Mouse (Mus musculus) thymus, postnatal 10 days (tissue): ENCODE results near the gene Krt88.
A peak's percentile ranks its signal among the peaks of the same experiment; 100 is the strongest.

Source experiments
- DNase-seq, 2 experiments: peaks; one replicate each; pipeline ENCODE4 v3.0.0; 2021; ENCODE audit warnings: low spot score in 2 of 2

Krt88 gene

DNA sequence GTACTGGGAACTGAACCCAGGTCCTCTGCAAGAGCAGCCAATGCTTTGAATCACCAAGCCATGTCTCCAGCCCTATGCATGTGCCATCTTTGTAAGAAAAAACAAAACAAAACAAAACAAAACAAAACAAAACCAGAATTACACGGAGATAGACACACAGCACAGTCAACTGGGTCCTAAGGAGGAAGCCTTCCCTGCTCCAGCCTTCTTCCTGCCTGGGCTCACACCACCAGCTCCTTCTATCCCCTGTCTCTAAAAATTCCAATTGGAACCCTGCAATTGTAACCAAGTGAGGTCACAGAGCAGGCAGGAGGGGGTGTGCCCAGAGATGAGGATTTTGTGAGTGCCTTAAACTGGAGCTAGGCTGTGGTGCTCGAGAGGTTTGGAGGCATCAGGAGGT lies at the start of gene Krt88:
Krt88 (plus strand) TSS at position 301 of the 400 bp plus-strand sequence.
- DNase-seq: no peak

- no peak for DNase-seq
These were observed 49.3 kb upstream of the Krt88 start for GRCm38 (mm10) chr15:101398269-101398668.

DNA sequence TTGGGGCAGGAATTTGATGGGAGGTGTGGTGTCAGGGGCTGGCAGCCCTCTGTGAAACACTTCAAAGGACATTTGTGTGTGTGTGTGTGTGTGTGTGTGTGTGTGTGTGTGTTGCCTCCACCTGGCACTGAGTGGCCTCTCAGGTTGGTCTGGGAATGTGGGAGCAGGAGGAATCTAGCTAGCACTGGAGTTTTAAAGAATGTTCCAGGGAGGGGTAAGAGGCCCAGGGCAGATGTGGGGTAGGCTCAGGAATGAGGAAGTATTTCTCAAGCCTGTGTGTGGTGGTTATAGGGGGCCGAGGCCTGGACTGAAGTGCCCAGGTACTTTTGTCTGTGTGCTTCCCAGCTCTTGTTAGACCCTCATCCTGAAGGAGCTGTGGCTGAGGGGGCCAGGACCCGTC lies 36.8 kb upstream of the Krt88 start, which contains the start of gene Krt7:
Krt7 (plus strand) TSS at position 269 of the 400 bp plus-strand sequence.
- DNase-seq: no peak

DNA sequence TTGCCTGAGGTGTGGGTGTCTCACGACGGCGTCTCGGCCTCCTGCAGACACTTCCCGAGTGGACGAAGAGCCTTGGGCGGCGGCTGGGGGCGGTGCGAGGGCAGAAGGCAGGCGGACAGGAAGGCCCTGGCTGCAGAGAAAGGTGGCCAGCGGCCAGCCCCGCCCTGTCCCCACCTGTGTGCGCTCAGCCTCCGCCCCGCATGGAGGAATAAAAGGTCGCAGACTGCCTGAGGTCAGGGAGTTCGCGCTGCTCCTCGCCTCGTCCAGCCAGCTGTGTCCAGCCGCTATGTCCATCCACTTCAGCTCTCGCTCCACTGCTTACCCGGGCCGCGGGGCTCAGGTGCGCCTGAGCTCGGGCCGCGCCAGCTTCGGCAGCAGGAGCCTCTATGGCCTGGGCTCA lies 35.4 kb upstream of the Krt88 start:
- DNase-seq: no peak

- DNase-seq: no peak
These were observed 33.5 kb upstream of the Krt88 start for GRCm38 (mm10) chr15:101413916-101414635.

DNA sequence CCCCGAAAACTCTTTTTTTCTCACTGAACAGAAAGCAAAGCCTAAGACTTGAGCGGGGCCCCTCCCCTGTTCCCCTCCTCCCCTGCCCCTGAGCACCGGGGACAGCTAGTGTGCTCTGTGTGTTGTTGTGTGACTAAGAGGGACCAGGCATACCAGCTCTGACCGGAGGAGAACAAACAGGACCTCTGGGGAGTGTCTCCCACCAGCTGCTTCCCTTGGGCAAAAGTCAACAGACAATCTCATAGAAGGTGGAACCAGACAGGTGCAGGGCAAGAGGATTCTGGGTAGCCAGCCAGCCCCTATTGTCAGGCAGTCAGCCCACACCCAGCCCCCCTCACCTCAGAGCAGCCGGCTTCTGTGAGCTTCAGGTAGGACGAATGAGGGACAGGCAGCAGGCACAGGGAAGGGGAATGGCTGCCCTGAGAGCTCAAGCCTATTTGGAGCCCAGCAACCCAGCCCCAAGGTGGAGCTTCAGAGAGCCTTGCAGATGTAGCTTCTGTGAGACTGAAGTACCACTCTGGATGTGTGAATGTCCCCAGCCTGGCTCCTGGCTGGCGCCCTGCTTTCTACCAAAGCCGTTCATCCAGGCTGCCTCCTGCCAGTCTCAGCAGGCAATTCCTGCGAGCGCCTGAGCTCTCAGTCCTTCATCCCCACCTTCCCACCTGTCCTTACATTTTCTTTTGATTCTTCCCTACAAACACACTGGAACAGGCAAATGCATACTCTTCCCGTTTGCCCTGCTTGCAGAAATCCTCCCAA lies 32.6 kb upstream of the Krt88 start:
- DNase-seq: no peak

GRCm38 (mm10) chr15:101418950-101419349 lies 28.6 kb upstream of the Krt88 start:
- DNase-seq: no peak

DNA sequence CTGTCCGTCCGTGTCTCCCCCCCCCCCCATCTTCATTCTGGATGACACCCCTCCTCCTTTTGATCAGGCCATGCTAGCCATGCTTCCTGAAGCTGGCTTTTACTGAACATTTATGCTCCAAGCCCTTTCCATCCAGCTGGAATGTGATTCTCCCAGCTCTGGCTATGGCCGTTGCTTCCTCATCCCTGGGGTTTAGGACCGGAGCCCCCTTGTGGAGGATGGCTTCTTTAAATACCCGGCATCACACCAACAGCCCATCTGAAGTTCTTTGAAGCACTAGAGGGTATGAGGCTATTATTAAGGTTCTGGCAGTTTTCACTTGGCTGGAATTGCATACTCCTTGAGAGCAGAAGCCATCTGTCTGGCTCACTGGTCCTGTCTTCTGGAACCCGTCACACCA lies 26.6 kb upstream of the Krt88 start:
- DNase-seq: no peak

DNA sequence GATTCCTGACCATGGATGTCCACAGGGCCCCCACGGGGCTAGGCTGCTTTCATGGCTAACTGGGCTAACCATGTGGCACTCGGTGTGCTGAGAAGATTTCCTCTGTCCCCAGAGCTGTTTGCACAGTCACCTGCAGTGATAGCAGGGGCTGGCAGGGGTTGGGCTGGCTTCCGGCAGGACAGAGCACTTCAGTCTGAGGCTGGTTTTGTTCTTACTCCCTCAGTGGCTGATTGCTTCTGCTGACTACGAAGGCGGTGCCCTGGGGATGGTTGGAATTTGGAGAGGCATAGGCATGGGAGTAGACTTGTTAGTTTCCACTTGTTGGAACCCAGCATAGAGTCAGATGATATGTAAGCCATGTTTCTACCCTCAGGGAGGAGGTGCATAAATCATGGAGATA lies 22.6 kb upstream of the Krt88 start:
- DNase-seq: no peak

DNA sequence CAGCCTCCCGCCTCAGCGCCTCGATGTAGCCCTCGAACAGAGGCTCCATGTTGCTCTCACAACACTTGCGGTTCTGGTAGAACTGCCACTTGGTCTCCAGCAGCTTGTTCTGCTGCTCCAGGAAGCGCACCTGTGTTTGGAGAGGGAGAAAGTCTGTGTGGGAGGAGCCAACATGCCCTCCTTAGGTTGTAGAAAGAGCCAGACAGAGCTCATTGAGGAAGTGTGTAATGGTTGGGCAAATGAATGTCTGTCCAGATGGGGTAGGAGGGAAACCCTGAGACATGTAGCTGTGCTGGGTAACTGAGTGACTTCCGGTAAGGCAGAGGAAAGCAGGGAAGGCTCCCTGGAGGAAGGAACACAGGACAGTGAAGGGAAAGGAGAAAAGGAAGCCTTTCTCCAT lies 10.9 kb upstream of the Krt88 start:
- DNase-seq: no peak

- no peak for DNase-seq
These were observed 9.0 kb upstream of the Krt88 start, which contains the start of gene Krt87 for GRCm38 (mm10) chr15:101438555-101438954. Krt87 (minus strand) TSS chr15:101438804.

- DNase-seq: no peak
These were observed 6.7 kb upstream of the Krt88 start for GRCm38 (mm10) chr15:101440837-101441236.

- DNase-seq: no peak
These were observed 972 bp upstream of the Krt88 start for GRCm38 (mm10) chr15:101446572-101446971.

DNA sequence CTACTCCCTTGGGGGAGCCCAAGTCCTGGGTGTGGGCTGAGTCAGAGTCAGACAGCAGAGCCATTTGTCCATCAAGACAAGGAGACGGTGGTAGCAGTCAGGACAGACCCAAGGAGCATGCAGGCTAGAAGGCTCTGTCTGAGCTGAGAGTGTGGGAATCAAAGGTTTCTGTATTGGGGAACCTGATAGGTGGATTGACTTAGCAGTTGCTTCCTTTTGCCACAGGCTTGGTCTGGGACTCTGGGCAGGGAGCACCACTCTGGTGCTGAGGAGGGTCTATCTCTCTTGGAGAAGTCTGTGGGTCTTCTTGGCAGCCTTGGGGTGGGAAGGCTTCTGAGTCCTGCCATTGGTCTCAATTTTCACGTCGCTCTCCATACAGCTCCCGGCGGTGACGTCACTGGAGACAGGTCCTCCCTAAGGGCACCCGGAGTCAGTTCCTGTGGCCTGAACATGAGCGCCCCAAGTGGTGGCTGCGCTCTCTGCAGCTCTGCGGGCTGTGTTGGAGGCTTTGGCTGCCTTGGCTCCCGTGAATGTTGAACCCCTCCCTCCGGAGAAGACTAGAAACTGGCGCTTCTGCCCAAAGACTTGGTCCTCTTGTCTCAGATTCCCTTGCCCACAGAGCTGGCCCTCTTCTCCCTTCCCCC lies 5.7 kb downstream of the Krt88 start:
- DNase-seq: peak; percentile 24 to 70

DNA sequence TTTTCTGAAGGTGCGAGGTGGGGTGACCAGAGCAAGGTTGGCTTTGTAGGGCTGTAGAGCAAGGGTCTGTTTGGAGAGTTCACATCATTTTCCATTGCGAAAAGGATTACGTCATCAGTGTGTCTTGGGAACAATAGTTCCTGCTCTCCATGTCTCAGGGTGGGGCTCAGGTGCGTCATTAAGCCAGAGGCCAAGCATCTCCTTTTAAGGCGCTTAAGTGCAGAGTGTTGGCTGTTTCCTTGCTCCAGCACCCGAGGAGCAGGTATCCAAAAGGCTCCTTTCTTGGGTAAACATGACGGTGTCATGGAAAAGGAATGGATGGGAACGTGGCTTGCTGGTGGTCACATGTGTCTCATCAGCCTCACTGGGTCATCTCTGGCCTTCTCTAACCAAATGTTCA lies 7.2 kb downstream of the Krt88 start:
- DNase-seq: no peak

DNA sequence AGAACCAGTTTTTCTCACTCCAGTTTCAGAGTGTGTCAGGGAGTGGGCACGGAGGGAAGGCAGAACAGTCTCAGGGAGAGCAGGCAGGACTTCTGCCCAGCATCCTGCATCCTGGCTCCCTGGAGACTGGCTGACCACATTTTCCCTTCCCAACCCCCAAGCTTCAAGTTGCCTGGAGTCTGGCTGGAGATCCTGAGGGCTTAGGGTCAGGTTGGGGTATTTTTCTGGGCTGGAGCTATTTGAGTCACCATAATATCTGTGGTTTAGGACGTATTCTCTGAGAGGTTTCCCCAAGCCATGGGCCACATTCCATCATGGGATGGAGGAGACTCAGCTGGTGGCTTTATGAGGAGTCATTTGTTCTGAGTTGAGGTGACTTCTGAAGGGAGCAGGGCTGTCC lies 7.7 kb downstream of the Krt88 start:
- no peak for DNase-seq

DNA sequence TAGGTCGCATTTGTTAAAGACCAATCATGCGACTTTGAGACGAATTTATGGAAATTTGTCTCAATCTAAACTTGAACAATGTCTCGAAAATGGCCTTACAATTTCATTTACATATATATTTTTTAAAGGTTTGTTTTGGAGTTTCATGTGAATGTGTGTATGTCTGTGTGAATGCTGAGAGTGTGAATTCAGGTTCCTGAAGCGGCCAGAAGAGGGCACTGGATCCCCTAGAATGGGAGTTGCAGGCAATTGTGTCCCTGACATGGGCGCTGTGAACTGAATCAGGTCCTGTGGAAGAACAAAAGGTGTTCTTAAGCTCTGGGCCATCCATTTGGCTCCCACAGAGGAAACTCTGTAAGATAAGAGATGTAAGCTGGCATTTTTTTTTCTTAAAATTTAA lies 8.3 kb downstream of the Krt88 start:
- no peak for DNase-seq

DNA sequence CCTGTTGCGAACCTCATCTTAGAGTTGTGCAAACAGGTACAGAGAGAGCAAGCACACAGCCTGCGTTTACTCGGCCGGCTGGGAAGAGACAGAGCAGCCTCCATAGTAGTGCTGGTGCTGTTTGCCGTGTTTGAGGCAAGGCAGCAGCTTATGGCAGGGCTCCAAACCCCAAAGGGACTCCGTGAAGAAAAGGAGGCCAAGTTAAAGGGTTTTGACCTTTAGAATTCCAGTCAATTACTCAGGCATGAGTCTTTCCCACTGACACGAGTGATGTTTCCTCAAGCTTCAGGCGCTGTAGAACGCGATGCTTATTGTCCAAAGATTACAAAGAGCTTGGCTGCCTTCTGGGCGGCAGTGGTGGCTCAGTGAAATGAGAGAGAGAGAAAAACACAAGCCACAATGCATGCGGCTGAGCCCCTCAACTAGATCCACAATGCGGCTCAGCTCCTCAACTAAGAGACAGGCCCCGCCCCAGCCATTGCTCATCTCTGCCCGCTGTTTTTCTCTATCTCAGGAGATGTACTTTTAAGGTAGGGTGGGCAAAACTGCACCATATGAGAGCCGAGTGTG lies 10.9 kb downstream of the Krt88 start:
- DNase-seq: no peak

- peak in 1 of 2 experiments; percentile 23 for DNase-seq
These were observed 11.7 kb downstream of the Krt88 start for GRCm38 (mm10) chr15:101459283-101459682.

DNA sequence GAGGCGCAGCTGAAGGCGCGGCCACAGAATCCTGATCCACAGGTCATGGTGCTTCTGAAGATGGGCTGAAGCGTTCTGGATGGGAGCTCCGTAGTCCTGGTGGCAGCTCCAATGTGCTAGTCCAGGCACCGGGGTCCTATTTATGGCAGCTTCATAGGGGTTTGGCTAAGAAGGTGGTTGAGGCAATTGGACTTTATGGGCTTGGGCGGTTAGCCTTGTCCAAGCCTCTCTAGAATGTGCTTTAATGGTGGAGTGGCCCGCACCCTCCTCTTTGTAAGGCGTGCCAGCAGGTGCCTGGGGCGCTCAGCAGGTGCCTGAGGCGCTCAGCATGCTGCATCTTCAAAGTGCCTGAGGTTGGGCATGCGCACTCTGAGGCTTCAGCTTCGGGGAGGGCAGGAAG lies 16.1 kb downstream of the Krt88 start, which contains the start of gene Krt81:
Krt81 (minus strand) TSS at position 101 of the 400 bp plus-strand sequence.
- DNase-seq: no peak

DNA sequence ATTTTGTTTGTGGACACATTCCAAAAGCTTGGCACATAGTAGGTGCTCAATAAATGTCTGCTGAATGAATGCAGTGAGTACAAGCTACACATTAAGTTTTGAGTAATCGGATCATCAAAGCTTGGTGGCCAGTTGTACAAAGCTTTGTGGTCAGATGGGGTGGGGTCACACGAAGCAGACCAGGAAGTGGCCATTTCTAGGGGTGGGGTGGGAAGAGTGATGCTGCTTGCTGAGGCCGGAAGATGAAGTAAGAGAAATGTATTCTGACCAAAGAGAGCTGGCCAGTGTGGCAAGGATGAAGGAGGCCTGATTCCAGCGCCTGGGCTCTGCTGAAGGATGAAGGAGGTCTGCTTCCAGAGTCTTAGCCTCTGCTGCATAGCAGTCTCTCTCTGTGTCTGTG lies 21.5 kb downstream of the Krt88 start:
- no peak for DNase-seq

DNA sequence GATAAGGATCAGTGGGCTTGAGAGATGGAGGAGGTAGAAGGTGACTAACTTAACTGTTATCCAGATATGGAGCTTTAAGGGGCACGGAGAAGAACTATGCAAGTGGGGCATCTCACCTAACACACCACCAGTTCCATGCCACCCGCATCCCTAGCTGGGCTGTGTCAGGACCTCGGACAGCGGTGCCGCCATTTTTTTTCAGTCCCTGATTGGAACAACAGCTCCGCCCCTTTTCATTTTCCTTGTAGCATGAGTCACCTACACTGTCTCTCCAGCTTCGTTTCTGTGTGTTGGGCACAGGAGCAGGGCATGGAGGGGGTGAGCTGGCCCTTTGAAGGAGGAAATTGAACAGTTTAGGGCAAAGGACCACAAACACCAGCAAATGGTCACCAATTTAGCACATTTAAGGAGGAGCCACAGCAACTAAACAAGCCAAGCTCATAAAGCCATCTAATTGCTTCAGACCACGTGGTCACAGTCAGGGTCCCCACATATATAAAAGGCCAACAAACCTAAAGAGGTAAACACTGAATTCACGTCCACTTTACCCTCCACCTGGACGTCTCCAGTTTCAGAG lies 25.5 kb downstream of the Krt88 start, which contains the start of gene Krt86:
Krt86 (plus strand) TSS at position 527 of the 577 bp plus-strand sequence.
- DNase-seq: no peak
